ENCODE assay signal across 8 mouse cellular contexts in the genomic region with DNA sequence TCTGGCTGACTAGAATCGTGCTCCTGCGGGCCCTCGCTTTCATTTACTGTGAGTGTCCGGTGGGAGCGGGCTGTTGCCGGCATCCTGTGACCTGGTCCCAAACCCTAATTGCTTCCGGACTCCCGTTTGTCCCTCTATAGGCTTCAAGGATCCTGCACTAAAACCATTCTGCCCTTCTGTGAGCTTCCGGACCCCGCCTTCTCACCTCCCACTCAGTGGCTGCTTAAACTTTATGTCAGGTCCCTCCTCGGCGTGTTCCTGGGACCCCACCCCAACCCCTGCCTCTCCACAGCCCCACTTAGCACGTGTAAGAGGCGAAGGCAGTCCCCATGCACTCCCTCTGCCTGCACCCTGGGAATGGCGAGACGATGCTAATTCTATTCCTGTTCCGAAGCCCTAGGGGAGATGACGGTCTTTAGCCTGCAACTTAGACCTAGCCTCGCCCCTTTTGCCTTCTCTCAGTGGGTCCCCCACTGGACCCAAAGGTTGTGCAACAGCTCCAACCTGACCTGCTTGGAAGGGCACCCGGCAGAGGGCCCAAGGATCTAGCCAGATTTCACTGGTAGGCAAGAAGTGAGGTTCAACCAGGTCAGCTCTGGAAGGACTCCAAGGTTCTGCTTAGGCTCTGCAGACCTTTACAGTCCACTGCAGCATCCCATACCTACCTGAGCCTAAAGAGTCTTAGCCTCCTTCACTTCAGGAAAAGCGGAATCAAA. TPM values are rescaled to one million over a fixed set of nuclear protein-coding genes. Genes with fewer than 3 reads are reported as not detected.
DNase-seq lines count a peak whose midpoint lies in the region; ATAC-seq and TF ChIP-seq lines count a peak whose summit lies in the region.

No protein-coding gene starts in this region.

- H3K4me1 ChIP-seq in embryonic facial prominence, embryonic 15.5 days: peaks cover 28% of the 10 kb centered on the region
- H3K4me1 ChIP-seq in midbrain, embryonic 16.5 days (ENCODE audit: control insufficient read depth, insufficient read depth, low read length): peaks cover 12% of the 10 kb centered on the region

- peak overlapping the region; percentile 73 for H3K9ac ChIP-seq in embryonic facial prominence, embryonic 15.5 days
- H3K9ac ChIP-seq in midbrain, embryonic 16.5 days (ENCODE audit: low read depth, low read length): peak overlapping the region; percentile 78

- no peak for TF ChIP-seq CTCF in C2C12 (IDR thresholded peaks at IDR 0.05; ENCODE audit: control insufficient read depth, insufficient read depth, insufficient read length)

- H3K36me3 ChIP-seq in C2C12 (ENCODE audit: control insufficient read depth, insufficient read depth): no peaks in the 10 kb centered on the region
- H3K36me3 ChIP-seq in embryonic facial prominence, embryonic 15.5 days: no peaks in the 10 kb centered on the region
- H3K36me3 ChIP-seq in midbrain, embryonic 16.5 days (ENCODE audit: control insufficient read depth, insufficient read depth, low read length): no peaks in the 10 kb centered on the region

- no peaks in the 10 kb centered on the region for H3K27me3 ChIP-seq in C2C12 (ENCODE audit: control insufficient read depth, insufficient read depth, insufficient read length)
- H3K27me3 ChIP-seq in embryonic facial prominence, embryonic 15.5 days: no peaks in the 10 kb centered on the region
- H3K27me3 ChIP-seq in midbrain, embryonic 16.5 days (ENCODE audit: control insufficient read depth, insufficient read depth, low read depth, low read length): no peaks in the 10 kb centered on the region

- peak overlapping the region; percentile 87 for H3K4me2 ChIP-seq in embryonic facial prominence, embryonic 15.5 days (replicated peaks)
- H3K4me2 ChIP-seq in midbrain, embryonic 16.5 days (ENCODE audit: low read length): peak overlapping the region; percentile 86

- 7% methylated on average over 21 of the region's 21 CpGs for WGBS in embryonic facial prominence, embryonic 15.5 days
- WGBS in midbrain, embryonic 16.5 days: 6% methylated on average over 21 of the region's 21 CpGs

- peak; percentile 53 for DNase-seq in cerebellum, adult 9-11 months
- no peak for DNase-seq in cerebellum, postnatal 4 days (ENCODE audit: low spot score in 2 of 2)
- peak; percentile 33 to 43 for DNase-seq in kidney, adult 8-10 months
- DNase-seq in right cerebral cortex, postnatal 36 days (ENCODE audit: low spot score in 2 of 2): no peak
- DNase-seq in ovary, postnatal 10 days (ENCODE audit: low spot score): no peak

- no peaks in the 10 kb centered on the region for H3K79me2 ChIP-seq in C2C12 (ENCODE audit: control insufficient read depth, insufficient read depth)

- peak overlapping the region; percentile 72 for H3K4me3 ChIP-seq in C2C12 (ENCODE audit: insufficient read depth, poor library complexity, severe bottlenecking)
- peak overlapping the region; percentile 75 for H3K4me3 ChIP-seq in embryonic facial prominence, embryonic 15.5 days (replicated peaks)
- H3K4me3 ChIP-seq in midbrain, embryonic 16.5 days (ENCODE audit: low read depth, low read length): peak overlapping the region; percentile 62

- ATAC-seq in embryonic facial prominence, embryonic 15.5 days (ENCODE audit: insufficient number of reproducible peaks, low FRiP score, low TSS enrichment, low read depth): peak; percentile 37
- peak; percentile 60 for ATAC-seq in midbrain, embryonic 16.5 days

- H3K79me3 ChIP-seq in C2C12 (ENCODE audit: low read depth): no peaks in the 10 kb centered on the region

- peak overlapping the region; percentile 73 for H3K27ac ChIP-seq in embryonic facial prominence, embryonic 15.5 days (replicated peaks)
- H3K27ac ChIP-seq in midbrain, embryonic 16.5 days (ENCODE audit: low read length): peak overlapping the region; percentile 73

- no peaks in the 10 kb centered on the region for H3K9me3 ChIP-seq in embryonic facial prominence, embryonic 15.5 days (replicated peaks)
- no peaks in the 10 kb centered on the region for H3K9me3 ChIP-seq in midbrain, embryonic 16.5 days (replicated peaks; ENCODE audit: control insufficient read depth, low read length, poor library complexity, severe bottlenecking)

- H3ac ChIP-seq in C2C12 (ENCODE audit: control insufficient read depth, insufficient read length, low read depth): peak overlapping the region; percentile 89

TF ChIP-seq in C2C12, 6 proteins besides CTCF, POLR2A, EP300 and RAD21:
- TF ChIP-seq CEBPB (IDR thresholded peaks at IDR 0.05; ENCODE audit: low read depth): peak; percentile 43
- TF ChIP-seq FOSL1 (IDR thresholded peaks at IDR 0.05; ENCODE audit: insufficient read depth, low read length, poor library complexity, severe bottlenecking): no peak
TF ChIP-seq in C2C12: peak in this region for 1.

RNA-seq across cellular contexts. Expression of a gene that starts 0.6 kb away (rescaled TPM):
- polyA plus RNA-seq in C2C12 (2012; fragmentation: generic; extraction: Trizol): 14.0 TPM
- 29.0 and 31.4 TPM in 2 replicates for polyA plus RNA-seq in embryonic facial prominence, embryonic 15.5 days (2015; fragmentation: Nextera tagmentation; extraction: Ambion mirVana)
- polyA plus RNA-seq in midbrain, embryonic 16.5 days (2015; fragmentation: Nextera tagmentation; extraction: Ambion mirVana): 20.4 and 20.6 TPM in 2 replicates

RNA-seq across cellular contexts. Expression of a gene that starts 9.0 kb away (rescaled TPM):
- 0.99 TPM for polyA plus RNA-seq in C2C12 (2012; fragmentation: generic; extraction: Trizol)
- 13.1 and 13.7 TPM in 2 replicates for polyA plus RNA-seq in embryonic facial prominence, embryonic 15.5 days (2015; fragmentation: Nextera tagmentation; extraction: Ambion mirVana)
- 10.1 and 16.2 TPM in 2 replicates for polyA plus RNA-seq in midbrain, embryonic 16.5 days (2015; fragmentation: Nextera tagmentation; extraction: Ambion mirVana)

Comparison
In these comparisons a context has a peak if more than half of its experiments do, and no peak if none do; other contexts are left out.
1. DNase-seq: peak in cerebellum, adult 9-11 months (single experiment) and kidney, adult 8-10 months (2 of 2); none in cerebellum, postnatal 4 days (0 of 2), right cerebral cortex, postnatal 36 days (0 of 2) and ovary, postnatal 10 days (single experiment).
2. Peak in every context shown above with its lines, with median percentiles within 50 percentile points of each other: H3K4me3 ChIP-seq.